ENCODE assay signal across 16 mouse cellular contexts in the genomic region with DNA sequence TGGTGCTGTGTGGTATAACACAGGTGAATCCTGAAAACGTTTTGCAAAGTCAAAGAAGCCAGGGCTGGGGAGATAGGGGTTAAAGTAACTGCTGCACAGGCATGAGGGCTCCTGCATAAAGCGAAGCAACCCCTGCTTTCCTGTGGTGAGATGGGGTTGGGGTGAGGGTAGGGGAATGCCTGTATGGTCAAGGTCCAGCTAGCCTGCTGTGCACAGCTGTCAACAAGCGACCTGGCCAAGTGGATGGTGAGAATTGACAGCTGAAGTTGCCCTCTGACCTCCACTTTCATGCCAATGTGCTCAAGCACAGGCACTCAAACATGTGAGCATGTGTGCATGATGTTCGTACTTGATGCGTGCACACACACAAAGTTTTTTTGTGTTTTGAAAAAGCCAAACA.
"Had no signal": no experiment of that assay in that cellular context is flagged by ENCODE, and none has a peak within 500 bp of the region (broad histone marks: within the 10 kb centered on the region; RNA-seq: fewer than 3 reads in every experiment).

No protein-coding gene starts in this region.

- H3K9me3 ChIP-seq: hindbrain, embryonic 15.5 days; limb, embryonic 13.5 days; midbrain, embryonic 13.5 days; neural tube, embryonic 12.5 days had no signal

- H3K9ac ChIP-seq: hindbrain, embryonic 15.5 days; limb, embryonic 13.5 days; lung, embryonic 14.5 days; midbrain, embryonic 13.5 days; neural tube, embryonic 12.5 days had no signal

- H3K27ac ChIP-seq: hindbrain, embryonic 15.5 days; layer of hippocampus, adult 2 months; limb, embryonic 13.5 days; macrophage; midbrain, embryonic 13.5 days; neural tube, embryonic 12.5 days had no signal

- H3K4me1 ChIP-seq: hindbrain, embryonic 15.5 days; limb, embryonic 13.5 days; neural tube, embryonic 12.5 days had no signal

- H3K36me3 ChIP-seq: hindbrain, embryonic 15.5 days; limb, embryonic 13.5 days; midbrain, embryonic 13.5 days; neural tube, embryonic 12.5 days had no signal

- H3K27me3 ChIP-seq: hindbrain, embryonic 15.5 days; limb, embryonic 13.5 days; midbrain, embryonic 13.5 days; neural tube, embryonic 12.5 days had no signal

- H3K4me2 ChIP-seq: hindbrain, embryonic 15.5 days; limb, embryonic 13.5 days; lung, embryonic 14.5 days; midbrain, embryonic 13.5 days; neural tube, embryonic 12.5 days had no signal

- ATAC-seq: inflammation-experienced regulatory T-cells, adult 6 months; intestine, postnatal 0 days; midbrain, embryonic 13.5 days had no signal

- DNase-seq: kidney, adult 9 months; kidney, postnatal 10 days; kidney, postnatal 4 days; left cerebral cortex, postnatal 4 days; lung, embryonic 14.5 days; thymus, adult 2 months; thymus, postnatal 25 days had no signal

- H3K4me3 ChIP-seq: hindbrain, embryonic 15.5 days; layer of hippocampus, adult 2 months; limb, embryonic 13.5 days; midbrain, embryonic 13.5 days; myocyte; neural tube, embryonic 12.5 days had no signal
